Mouse (Mus musculus) MEL (cell line): ENCODE measurements around the gene Aldob. TPM values are rescaled to one million over a fixed set of nuclear protein-coding genes. Genes with fewer than 3 reads are reported as not detected.
A peak's percentile ranks its signal among the peaks of the same experiment; 100 is the strongest.

Experiments used
- DNase-seq: peaks from one replicate; pipeline ENCODE4 v3.0.0; 2011; ENCODE audit warnings: low read depth, low spot score
- H3K27ac ChIP-seq: 2 replicates; pipeline ENCODE4 v1.5.1; 2012; ENCODE audit warnings: low read depth, mild to moderate bottlenecking, control low read depth, low read length, moderate library complexity; ENCODE audit not compliant: control insufficient read depth
- H3K27me3 ChIP-seq, 2 experiments: fragments of 150-350 bp in 1 of 2; sonication (generic) in 1 of 2; 2 replicates each; pipeline ENCODE4 v1.6.1; 2012; ENCODE audit warnings: low read length in 2 of 2, mild to moderate bottlenecking in 2 of 2, improper control_type of control experiment in 1 of 2, moderate library complexity in 1 of 2; ENCODE audit not compliant: insufficient read depth in 2 of 2, control insufficient read depth in 1 of 2
- H3K36me3 ChIP-seq, 2 experiments: 2 replicates each; pipeline ENCODE4 v1.6.1; 2012 to 2014; ENCODE audit warnings: low read length in 2 of 2, improper control_type of control experiment in 1 of 2, inconsistent platforms in 1 of 2, mild to moderate bottlenecking in 1 of 2; ENCODE audit not compliant: insufficient read depth in 2 of 2, control insufficient read depth in 1 of 2
- H3K4me1 ChIP-seq, 2 experiments: fragments of 150-350 bp in 1 of 2; sonication (generic) in 1 of 2; 2 replicates each; pipeline ENCODE4 v1.6.1; 2012; ENCODE audit warnings: low read length in 2 of 2, improper control_type of control experiment in 1 of 2, mild to moderate bottlenecking in 1 of 2; ENCODE audit not compliant: insufficient read depth in 2 of 2, control insufficient read depth in 1 of 2
- H3K4me3 ChIP-seq, 2 experiments: fragments of 150-350 bp in 1 of 2; sonication (generic) in 1 of 2; 2 replicates each; pipeline ENCODE4 v1.5.1; 2012; ENCODE audit warnings: low read depth in 2 of 2, low read length in 2 of 2, mild to moderate bottlenecking in 2 of 2, moderate library complexity in 2 of 2, control low read depth in 1 of 2, improper control_type of control experiment in 1 of 2; ENCODE audit not compliant: control insufficient read depth in 1 of 2, insufficient read depth in 1 of 2
- H3K79me2 ChIP-seq: 2 replicates; pipeline ENCODE4 v1.6.1; 2012; ENCODE audit warnings: mild to moderate bottlenecking, low read length, moderate library complexity; ENCODE audit not compliant: control insufficient read depth, poor library complexity, insufficient read depth
- H3K9ac ChIP-seq: 2 replicates; pipeline ENCODE4 v1.6.1; 2012; ENCODE audit warnings: low read depth, mild to moderate bottlenecking, control low read depth, low read length, moderate library complexity; ENCODE audit not compliant: control insufficient read depth, poor library complexity, severe bottlenecking
- H3K9me3 ChIP-seq: fragments of 150-350 bp; sonication (generic); replicated peaks from 2 replicates; pipeline ENCODE4 v1.6.1; 2012; ENCODE audit warnings: mild to moderate bottlenecking, low read length, improper control_type of control experiment, moderate library complexity; ENCODE audit not compliant: insufficient read depth
- BHLHE40 ChIP-seq: IDR thresholded peaks from 2 replicates; pipeline ENCODE4 v1.6.1; 2012; ENCODE audit warnings: low read depth, mild to moderate bottlenecking, inconsistent platforms, low read length, improper control_type of control experiment, borderline replicate concordance
- CTCF ChIP-seq, 3 experiments: IDR thresholded peaks in 2 of 3; conservative IDR thresholded peaks in 1 of 3; 2 replicates each; pipeline ENCODE4 v1.5.1; 2011 to 2012; ENCODE audit warnings: low read length in 3 of 3, low read depth in 2 of 3, mild to moderate bottlenecking in 2 of 3, improper control_type of control experiment in 1 of 3, inconsistent platforms in 1 of 3, mixed read lengths in 1 of 3, moderate library complexity in 1 of 3; ENCODE audit not compliant: control insufficient read depth in 1 of 3, insufficient read depth in 1 of 3, poor library complexity in 1 of 3, severe bottlenecking in 1 of 3
- ETS1 ChIP-seq: IDR thresholded peaks from 2 replicates; pipeline ENCODE4 v1.6.1; 2012; ENCODE audit warnings: low read depth, mild to moderate bottlenecking, inconsistent platforms, low read length, improper control_type of control experiment, moderate library complexity
- MAFK ChIP-seq: IDR thresholded peaks from 2 replicates; pipeline ENCODE4 v1.6.1; 2011; ENCODE audit warnings: low read depth, mild to moderate bottlenecking, low read length, improper control_type of control experiment, borderline replicate concordance
- MAZ ChIP-seq: IDR thresholded peaks from 2 replicates; pipeline ENCODE4 v1.6.1; 2012; ENCODE audit warnings: low read depth, mild to moderate bottlenecking, inconsistent platforms, low read length, improper control_type of control experiment
- MEF2A ChIP-seq: IDR thresholded peaks from 2 replicates; pipeline ENCODE4 v1.6.1; 2014; ENCODE audit warnings: low read depth, mild to moderate bottlenecking, inconsistent platforms, low read length, improper control_type of control experiment; ENCODE audit not compliant: poor library complexity, insufficient replicate concordance, severe bottlenecking; ENCODE audit errors: extremely low read depth
- MYC ChIP-seq: IDR thresholded peaks from 2 replicates; pipeline ENCODE4 v1.6.1; 2011; ENCODE audit warnings: low read depth, mild to moderate bottlenecking, low read length, improper control_type of control experiment, moderate library complexity
- NELFE ChIP-seq: IDR thresholded peaks from 2 replicates; pipeline ENCODE4 v1.6.1; 2011; ENCODE audit warnings: low read depth, low read length, improper control_type of control experiment
- POLR2A ChIP-seq, 2 experiments: IDR thresholded peaks; 2 replicates each; pipeline ENCODE4 v1.6.1; 2011 to 2012; ENCODE audit warnings: low read length in 2 of 2, mild to moderate bottlenecking in 2 of 2, control low read depth in 1 of 2, improper control_type of control experiment in 1 of 2, low read depth in 1 of 2, moderate library complexity in 1 of 2; ENCODE audit not compliant: control insufficient read depth in 1 of 2, insufficient read depth in 1 of 2, poor library complexity in 1 of 2
- POLR2AphosphoS2 ChIP-seq: IDR thresholded peaks from 2 replicates; pipeline ENCODE4 v1.6.1; 2011; ENCODE audit warnings: low read length, improper control_type of control experiment
- RAD21 ChIP-seq: IDR thresholded peaks from 2 replicates; pipeline ENCODE4 v1.6.1; 2011; ENCODE audit warnings: mild to moderate bottlenecking, low read depth, low read length, improper control_type of control experiment
- SIN3A ChIP-seq: IDR thresholded peaks from 2 replicates; pipeline ENCODE4 v1.6.1; 2012; ENCODE audit warnings: low read length, improper control_type of control experiment, inconsistent platforms
- SMC3 ChIP-seq: IDR thresholded peaks from 2 replicates; pipeline ENCODE4 v1.6.1; 2011; ENCODE audit warnings: low read depth, low read length, improper control_type of control experiment
- TCF12 ChIP-seq: IDR thresholded peaks from 2 replicates; pipeline ENCODE4 v1.6.1; 2014; ENCODE audit warnings: low read depth, mild to moderate bottlenecking, inconsistent platforms, low read length, improper control_type of control experiment, moderate library complexity
- UBTF ChIP-seq: IDR thresholded peaks from 2 replicates; pipeline ENCODE4 v1.6.1; 2012; ENCODE audit warnings: low read depth, mild to moderate bottlenecking, inconsistent platforms, low read length, improper control_type of control experiment, moderate library complexity, borderline replicate concordance; ENCODE audit not compliant: insufficient read depth
- USF1 ChIP-seq: IDR thresholded peaks from 2 replicates; pipeline ENCODE4 v1.6.1; 2014; ENCODE audit warnings: low read depth, mild to moderate bottlenecking, inconsistent platforms, low read length, improper control_type of control experiment, moderate library complexity
- ZC3H11A ChIP-seq: IDR thresholded peaks from 2 replicates; pipeline ENCODE4 v1.6.1; 2012; ENCODE audit warnings: low read depth, mild to moderate bottlenecking, inconsistent platforms, low read length, improper control_type of control experiment
- ZKSCAN1 ChIP-seq: IDR thresholded peaks from 2 replicates; pipeline ENCODE4 v1.6.1; 2012; ENCODE audit warnings: low read depth, mild to moderate bottlenecking, inconsistent platforms, low read length, improper control_type of control experiment, moderate library complexity
- polyA plus RNA-seq, 2 experiments: library from polyadenylated mRNA; stranded (reverse) in 1 of 2; unstranded in 1 of 2; fragments of >175 nt in 1 of 2; fragments of >200 nt in 1 of 2; gene quantifications; 2 replicates each; pipeline versions ENCODE4 v1.2.1 to v1.2.4; 2012; ENCODE audit warnings: low replicate concordance in 2 of 2, low read depth in 1 of 2; ENCODE audit not compliant: insufficient read length in 2 of 2, insufficient read depth in 1 of 2, missing spikeins in 1 of 2
- total RNA-seq: library from RNA; depleted of rRNA; stranded (reverse); fragments of 300-350 nt; gene quantifications from 2 replicates; pipeline ENCODE4 v1.2.3, GENCODE M21; 2012; rRNA removed

Gene Aldob
- not detected in 2 replicates for total RNA-seq
- not detected for polyA plus RNA-seq

GRCm38 (mm10) chr4:49549383-49549782 lies at the start of gene Aldob:
Gene Aldob (minus strand): TSS chr4:49549546.
- Histone ChIP-seq H3K9ac (no peak within 1 kb of the TSS), H3K36me3 (no peaks in the 10 kb centered on the region), H3K79me2 (no peaks in the 10 kb centered on the region), H3K27me3 (peaks cover 2 to 4% of the 10 kb centered on the region in 2 experiments; a peak in 3 of 4 replicates), H3K4me3 (no peak within 1 kb of the TSS), H3K4me1 (no peaks in the 10 kb centered on the region), H3K9me3 (no peaks in the 10 kb centered on the region), H3K27ac (no peak within 1 kb of the TSS)
- DNase-seq = no peak
- TF ChIP-seq ETS1 (no peak), ZC3H11A (no peak), SMC3 (no peak), MAFK (no peak), TCF12 (no peak), UBTF (no peak), SIN3A (no peak), POLR2AphosphoS2 (no peak), BHLHE40 (no peak)

GRCm38 (mm10) chr4:49597183-49598100 lies 48.1 kb upstream of the Aldob start, which contains the start of gene Tmem246:
Gene Tmem246 (minus strand): TSS chr4:49597876.
- Histone ChIP-seq H3K27ac (no peak within 1 kb of the TSS), H3K9ac (peak within 1 kb of the TSS; percentile 58), H3K9me3 (no peaks in the 10 kb centered on the region), H3K79me2 (no peaks in the 10 kb centered on the region), H3K36me3 (peaks cover 0 to under 1% of the 10 kb centered on the region in 2 experiments; a peak in 1 of 4 replicates), H3K4me3 (peak within 1 kb of the TSS; percentile 53 to 79), H3K27me3 (peaks cover 0 to 3% of the 10 kb centered on the region in 2 experiments; a peak in 3 of 4 replicates), H3K4me1 (0 out of 4 replicates have a peak, but pooled peaks cover 0 to 2% of the 10 kb centered on the region in 2 experiments)
- DNase-seq = peak; percentile 51
- TF ChIP-seq ZKSCAN1 (no peak), NELFE (peak; percentile 36), USF1 (peak; percentile 78), POLR2A (IDR thresholded peaks at IDR 0.05; ENCODE audit: control insufficient read depth in 1 of 2, insufficient read depth in 1 of 2, low read depth in 1 of 2, low read length in 2 of 2, poor library complexity in 1 of 2) (peak in 1 of 2 experiments; percentile 16; a peak in 1 of 4 replicates), CTCF (IDR thresholded peaks at IDR 0.05 in 2 of 3, conservative IDR thresholded peaks at IDR 0.05 in 1 of 3; ENCODE audit: control insufficient read depth in 1 of 3, insufficient read depth in 1 of 3, low read depth in 2 of 3, low read length in 3 of 3, poor library complexity in 1 of 3, severe bottlenecking in 1 of 3) (no peak), MEF2A (no peak), ETS1 (no peak), MAZ (0 out of 2 replicates have a peak, but pooled peaks have one; percentile 14), MYC (no peak), RAD21 (no peak)
